Mouse (Mus musculus) thymus, postnatal 4 days (tissue): ENCODE results near the gene Aoc2.
"Not testable (repeated sequence)": the region's sequence is repeated elsewhere in the genome, so short reads cannot be mapped to it uniquely, and the experiment has no call there.

ENCODE experiments used
- DNase-seq: peaks from one replicate; pipeline ENCODE4 v3.0.0; 2021

The Aoc2 gene

GRCm38 (mm10) chr11:101357505-101358182, 32.8 kb downstream of the Aoc2 start:
- no peak for DNase-seq

- DNase-seq, result no peak
Observed at GRCm38 (mm10) chr11:101359776-101360175, 34.9 kb downstream of the Aoc2 start.

- DNase-seq, result peak; percentile 58
Observed at GRCm38 (mm10) chr11:101360651-101361113, 35.8 kb downstream of the Aoc2 start.

- DNase-seq, result no peak
Observed at GRCm38 (mm10) chr11:101364531-101364931, 39.7 kb downstream of the Aoc2 start.

- DNase-seq, result no peak
Observed at GRCm38 (mm10) chr11:101367326-101367935, 42.6 kb downstream of the Aoc2 start, which contains the start of gene G6pc. Gene G6pc (plus strand): TSS chr11:101367561.

- no peak for DNase-seq
Observed at GRCm38 (mm10) chr11:101370141-101370540, 45.3 kb downstream of the Aoc2 start.

GRCm38 (mm10) chr11:101374421-101374938, 49.6 kb downstream of the Aoc2 start:
- no peak for DNase-seq

- DNase-seq, result not testable (repeated sequence)
Observed at GRCm38 (mm10) chr11:101378196-101378595, 53.3 kb downstream of the Aoc2 start.

- DNase-seq, result no peak
Observed at GRCm38 (mm10) chr11:101378926-101379325, 54.1 kb downstream of the Aoc2 start.
